Mouse (Mus musculus) testis, postnatal 14 days (tissue): ENCODE data around the gene Atg2a.

Experiments used
- DNase-seq: peaks from one replicate; pipeline ENCODE4 v3.0.0; 2021; ENCODE audit warnings: low spot score

The Atg2a gene

GRCm38 (mm10) chr19:6247526-6248300, 6.2 kb downstream of the Atg2a start:
- no peak for DNase-seq

- DNase-seq, result no peak
Observed at GRCm38 (mm10) chr19:6253021-6253420, 11.6 kb downstream of the Atg2a start.

GRCm38 (mm10) chr19:6260428-6260827, 19.0 kb downstream of the Atg2a start:
- DNase-seq, result no peak

GRCm38 (mm10) chr19:6260946-6261345, 19.5 kb downstream of the Atg2a start:
- no peak for DNase-seq

GRCm38 (mm10) chr19:6261379-6261778, 19.9 kb downstream of the Atg2a start:
- DNase-seq, result no peak

- DNase-seq, result peak; percentile 59
Observed at GRCm38 (mm10) chr19:6262222-6262621, 20.8 kb downstream of the Atg2a start.

GRCm38 (mm10) chr19:6262839-6263433, 21.5 kb downstream of the Atg2a start:
- DNase-seq, result no peak

- DNase-seq, result no peak
Observed at GRCm38 (mm10) chr19:6264200-6264599, 22.7 kb downstream of the Atg2a start.

- DNase-seq, result no peak
Observed at GRCm38 (mm10) chr19:6264945-6265344, 23.5 kb downstream of the Atg2a start.

GRCm38 (mm10) chr19:6265727-6266182, 24.3 kb downstream of the Atg2a start:
- no peak for DNase-seq

- no peak for DNase-seq
Observed at GRCm38 (mm10) chr19:6267306-6268169, 26.1 kb downstream of the Atg2a start.

GRCm38 (mm10) chr19:6268170-6268528, 26.7 kb downstream of the Atg2a start:
- peak; percentile 80 for DNase-seq

- no peak for DNase-seq
Observed at GRCm38 (mm10) chr19:6268670-6269132, 27.2 kb downstream of the Atg2a start.

- DNase-seq, result no peak
Observed at GRCm38 (mm10) chr19:6269798-6270475, 28.5 kb downstream of the Atg2a start.

GRCm38 (mm10) chr19:6270661-6271060, 29.2 kb downstream of the Atg2a start:
- no peak for DNase-seq

GRCm38 (mm10) chr19:6271206-6271605, 29.7 kb downstream of the Atg2a start:
- DNase-seq, result no peak

- DNase-seq, result no peak
Observed at GRCm38 (mm10) chr19:6272053-6272452, 30.6 kb downstream of the Atg2a start.

- no peak for DNase-seq
Observed at GRCm38 (mm10) chr19:6272738-6273137, 31.3 kb downstream of the Atg2a start.

- no peak for DNase-seq
Observed at GRCm38 (mm10) chr19:6273592-6273991, 32.1 kb downstream of the Atg2a start.

GRCm38 (mm10) chr19:6273998-6274608, 32.6 kb downstream of the Atg2a start:
- no peak for DNase-seq

GRCm38 (mm10) chr19:6275740-6276389, 34.4 kb downstream of the Atg2a start:
- no peak for DNase-seq
